Mouse (Mus musculus): ENCODE measurements around the gene Zfp169. TPM values are rescaled to one million over a fixed set of nuclear protein-coding genes. Genes with fewer than 3 reads are reported as not detected.
A peak's percentile ranks its signal among the peaks of the same experiment; 100 is the strongest.
"Not testable (repeated sequence)": the region's sequence is repeated elsewhere in the genome, so short reads cannot be mapped to it uniquely, and the experiment has no call there.

Zfp169 gene
- polyA plus RNA-seq, 1 experiment from 2014 or later, result 6.8 TPM

- 46% methylated on average over 4 of the region's 4 CpGs for WGBS
- Histone ChIP-seq H3K9ac (replicated peaks) (peak overlapping the region; percentile 92; the same call in 1 of the 2 replicates), H3K4me1 (peaks cover 48% of the 10 kb centered on the region), H3K36me3 (no peaks in the 10 kb centered on the region), H3K9me3 (no peaks in the 10 kb centered on the region), H3K27me3 (no peaks in the 10 kb centered on the region), H3K4me3 (peak overlapping the region; percentile 95), H3K27ac (replicated peaks) (no peak overlapping the region), H3K4me2 (replicated peaks) (peak overlapping the region; percentile 79)
- ATAC-seq (replicated peaks), result no peak
Measured at GRCm38 (mm10) chr13:48544867-48545266, 31.6 kb upstream of the Zfp169 start.

GRCm38 (mm10) chr13:48544391-48544790 lies 31.1 kb upstream of the Zfp169 start:
- H3K4me2 ChIP-seq (replicated peaks), result peak overlapping the region; percentile 79
- peaks cover 51% of the 10 kb centered on the region for H3K4me1 ChIP-seq
- H3K9me3 ChIP-seq, result no peaks in the 10 kb centered on the region
- H3K4me3 ChIP-seq, result peak overlapping the region; percentile 95
- no peak for ATAC-seq (replicated peaks)
- H3K9ac ChIP-seq (replicated peaks), result no peak overlapping the region
- H3K27me3 ChIP-seq, result no peaks in the 10 kb centered on the region
- no peak overlapping the region for H3K27ac ChIP-seq (replicated peaks)
- no peaks in the 10 kb centered on the region for H3K36me3 ChIP-seq

DNA sequence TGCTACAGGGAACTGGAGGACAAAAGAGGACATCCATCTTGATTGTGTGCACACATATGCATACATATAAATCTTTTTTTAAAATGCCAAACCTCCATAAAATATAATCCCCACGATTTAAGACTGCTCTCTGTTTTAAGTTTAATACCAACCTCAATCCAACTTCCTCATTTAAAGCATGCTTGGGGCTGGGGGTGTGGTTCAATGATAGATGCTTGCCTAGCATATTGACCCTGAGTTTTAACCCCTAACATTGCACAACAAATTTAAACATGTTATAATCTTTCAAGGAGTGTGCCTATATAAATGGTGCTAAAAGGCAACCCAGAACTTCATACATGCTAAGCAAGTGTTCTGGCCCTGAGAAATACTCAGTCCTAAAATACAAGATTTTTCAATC lies 27.2 kb upstream of the Zfp169 start:
- 70% methylated on average over 1 of the region's 1 CpGs for WGBS
- H3K27ac ChIP-seq (replicated peaks), result no peak overlapping the region
- peaks cover 11% of the 10 kb centered on the region; the same call in 1 of the 2 replicates for H3K36me3 ChIP-seq
- H3K4me2 ChIP-seq (replicated peaks), result no peak overlapping the region
- ATAC-seq (replicated peaks), result no peak
- H3K4me3 ChIP-seq, result no peak overlapping the region
- H3K9ac ChIP-seq (replicated peaks), result no peak overlapping the region
- H3K4me1 ChIP-seq, result peaks cover 52% of the 10 kb centered on the region
- H3K27me3 ChIP-seq, result no peaks in the 10 kb centered on the region
- H3K9me3 ChIP-seq, result no peaks in the 10 kb centered on the region

DNA sequence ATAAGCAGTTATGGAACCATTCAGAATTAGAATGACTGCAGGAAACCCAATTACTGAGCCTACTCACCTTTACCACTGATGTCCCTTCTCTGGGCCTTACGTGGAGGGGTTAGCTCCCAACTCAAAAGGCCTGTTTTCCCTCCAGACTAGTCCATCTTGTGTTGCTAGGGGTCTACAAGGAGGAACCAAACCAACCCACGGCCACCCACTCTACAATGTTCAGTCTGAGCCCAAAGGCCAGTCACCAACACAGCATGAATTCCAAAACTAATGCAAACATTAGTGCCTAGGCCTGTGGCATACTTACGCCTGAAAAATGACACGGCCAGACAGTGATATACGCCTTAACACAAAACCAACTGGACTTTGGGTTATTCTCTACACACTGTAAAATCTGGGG lies 20.2 kb upstream of the Zfp169 start:
- Histone ChIP-seq H3K9ac (replicated peaks) (no peak overlapping the region), H3K4me1 (no peaks in the 10 kb centered on the region), H3K36me3 (peaks cover 11% of the 10 kb centered on the region; the same call in 1 of the 2 replicates), H3K4me2 (replicated peaks) (no peak overlapping the region), H3K27me3 (no peaks in the 10 kb centered on the region), H3K4me3 (no peak overlapping the region), H3K27ac (replicated peaks) (no peak overlapping the region), H3K9me3 (no peaks in the 10 kb centered on the region)
- no peak for ATAC-seq (replicated peaks)
- 90% methylated on average over 5 of the region's 5 CpGs for WGBS

DNA sequence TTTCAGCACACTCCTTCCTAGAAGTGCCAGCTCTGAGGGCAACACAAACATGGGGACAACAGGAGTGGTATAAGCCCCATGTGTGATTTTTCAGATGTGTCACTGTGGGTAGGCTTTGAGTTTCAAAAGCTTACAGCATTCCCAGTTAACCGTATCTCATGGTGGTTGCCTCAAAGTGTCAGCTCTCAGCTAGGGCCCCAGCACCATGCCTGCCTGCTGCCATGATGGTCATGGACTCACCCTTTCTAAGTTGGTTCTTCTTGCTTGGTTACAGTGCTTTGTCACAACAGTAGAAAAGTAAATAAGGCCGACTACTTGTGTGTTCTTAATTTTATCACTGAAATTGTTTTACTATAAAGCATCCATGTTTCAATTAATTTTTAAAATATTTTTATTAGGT lies 18.2 kb upstream of the Zfp169 start:
- ATAC-seq (replicated peaks), result no peak
- Histone ChIP-seq H3K27ac (replicated peaks) (no peak overlapping the region), H3K36me3 (0 out of 2 replicates have a peak, but pooled peaks cover 3% of the 10 kb centered on the region), H3K4me3 (no peak overlapping the region), H3K9me3 (no peaks in the 10 kb centered on the region), H3K4me2 (replicated peaks) (no peak overlapping the region), H3K27me3 (no peaks in the 10 kb centered on the region), H3K9ac (replicated peaks) (no peak overlapping the region), H3K4me1 (no peaks in the 10 kb centered on the region)
- 82% methylated on average over 2 of the region's 2 CpGs for WGBS

DNA sequence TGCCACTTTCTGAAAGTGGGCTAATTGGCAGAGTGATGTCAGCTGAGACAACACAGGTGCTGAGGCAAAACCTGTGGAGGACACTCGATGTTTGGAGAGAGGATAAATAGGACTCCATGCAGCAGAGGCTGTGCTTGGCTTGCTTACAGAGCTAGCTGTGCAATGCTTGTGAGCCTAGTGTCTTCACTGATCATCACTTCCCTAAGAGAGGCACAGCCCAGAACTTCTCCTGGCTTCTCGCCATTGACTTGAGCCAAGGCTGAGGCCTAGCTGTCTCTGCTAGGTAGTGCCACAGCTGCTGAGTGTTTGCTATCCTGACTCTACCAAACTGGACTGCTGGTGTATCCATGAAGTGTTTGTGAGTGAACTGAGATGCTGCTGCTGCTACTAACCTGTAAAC lies 17.4 kb upstream of the Zfp169 start:
- no peak overlapping the region for H3K4me2 ChIP-seq (replicated peaks)
- no peak overlapping the region for H3K27ac ChIP-seq (replicated peaks)
- H3K4me1 ChIP-seq, result no peaks in the 10 kb centered on the region
- no peak overlapping the region for H3K9ac ChIP-seq (replicated peaks)
- no peak overlapping the region for H3K4me3 ChIP-seq
- 78% methylated on average over 2 of the region's 2 CpGs for WGBS
- ATAC-seq (replicated peaks), result no peak
- H3K27me3 ChIP-seq, result no peaks in the 10 kb centered on the region
- H3K36me3 ChIP-seq, result 0 out of 2 replicates have a peak, but pooled peaks cover under 1% of the 10 kb centered on the region
- no peaks in the 10 kb centered on the region for H3K9me3 ChIP-seq

DNA sequence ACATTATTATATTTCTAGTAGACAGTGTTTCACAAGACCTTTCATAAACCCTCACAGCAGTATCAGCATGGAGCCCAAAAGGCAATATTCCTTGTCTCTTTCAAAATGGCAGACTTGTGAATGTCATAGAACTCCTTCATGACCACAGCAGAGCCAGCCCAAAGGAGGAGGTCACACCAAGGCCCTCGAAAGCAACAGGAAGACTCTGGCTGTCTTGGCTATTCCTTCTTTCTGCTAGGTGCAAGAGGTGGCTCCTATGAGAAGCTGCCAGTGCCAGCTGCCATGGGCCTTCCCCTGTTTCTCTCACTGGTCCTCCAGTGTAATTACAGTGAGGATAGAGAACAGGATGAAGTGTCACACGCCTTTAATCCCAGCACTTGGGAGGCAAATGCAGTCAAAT lies 15.8 kb upstream of the Zfp169 start:
- Histone ChIP-seq H3K4me3 (no peak overlapping the region), H3K9ac (replicated peaks) (no peak overlapping the region), H3K9me3 (no peaks in the 10 kb centered on the region), H3K4me2 (replicated peaks) (no peak overlapping the region), H3K27ac (replicated peaks) (no peak overlapping the region), H3K4me1 (no peaks in the 10 kb centered on the region), H3K27me3 (no peaks in the 10 kb centered on the region), H3K36me3 (no peaks in the 10 kb centered on the region)
- no peak for ATAC-seq (replicated peaks)
- WGBS, result 52% methylated on average over 2 of the region's 2 CpGs

DNA sequence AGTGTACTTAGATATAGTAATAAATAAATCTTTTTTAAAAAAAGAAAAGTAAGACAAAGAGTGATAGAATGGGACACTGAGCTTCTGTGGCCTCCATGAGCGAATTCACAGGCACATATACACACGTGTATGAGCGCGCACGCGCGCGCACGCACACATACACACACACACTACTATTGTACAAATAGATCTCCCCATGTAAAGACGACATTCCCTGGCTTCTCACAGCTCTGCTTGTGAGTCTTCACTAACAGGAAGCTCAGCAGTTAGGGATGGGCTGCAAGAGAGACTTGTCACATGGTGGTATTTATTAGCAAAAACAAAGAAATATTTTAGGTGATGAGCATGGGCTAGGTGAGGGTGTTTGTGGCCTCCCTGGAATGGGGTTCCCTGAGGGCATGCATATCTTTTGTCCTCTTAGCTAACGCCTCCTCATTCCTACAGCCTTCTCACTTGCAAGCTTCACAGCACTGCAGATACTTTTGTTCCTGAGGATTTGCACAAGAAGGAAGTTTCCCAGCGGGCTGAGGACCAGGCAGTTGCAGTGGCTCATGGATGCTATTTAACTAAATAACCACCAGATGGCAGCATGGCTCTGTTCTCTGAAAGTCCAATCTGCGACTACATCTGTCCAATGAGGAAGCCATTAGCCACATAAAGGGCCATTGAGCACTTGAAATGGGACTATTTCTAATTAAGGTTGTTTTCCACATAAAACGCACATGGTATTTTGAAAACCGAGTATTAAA lies 15.0 kb upstream of the Zfp169 start:
- H3K27me3 ChIP-seq, result no peaks in the 10 kb centered on the region
- H3K9me3 ChIP-seq, result no peaks in the 10 kb centered on the region
- H3K27ac ChIP-seq (replicated peaks), result no peak overlapping the region
- no peak overlapping the region for H3K4me2 ChIP-seq (replicated peaks)
- no peak overlapping the region for H3K4me3 ChIP-seq
- no peak overlapping the region for H3K9ac ChIP-seq (replicated peaks)
- WGBS, result 56% methylated on average over 15 of the region's 15 CpGs
- ATAC-seq (replicated peaks), result peak; percentile 51
- H3K4me1 ChIP-seq, result no peaks in the 10 kb centered on the region
- no peaks in the 10 kb centered on the region for H3K36me3 ChIP-seq

- ATAC-seq (replicated peaks), result no peak
- H3K27ac ChIP-seq (replicated peaks), result no peak overlapping the region
- H3K27me3 ChIP-seq, result no peaks in the 10 kb centered on the region
- H3K36me3 ChIP-seq, result no peaks in the 10 kb centered on the region
- H3K4me1 ChIP-seq, result no peaks in the 10 kb centered on the region
- no peak overlapping the region for H3K4me2 ChIP-seq (replicated peaks)
- H3K9me3 ChIP-seq, result no peaks in the 10 kb centered on the region
- WGBS, result 78% methylated on average over 5 of the region's 5 CpGs
- no peak overlapping the region for H3K4me3 ChIP-seq
- H3K9ac ChIP-seq (replicated peaks), result no peak overlapping the region
Measured at GRCm38 (mm10) chr13:48525745-48526144, 12.5 kb upstream of the Zfp169 start.

DNA sequence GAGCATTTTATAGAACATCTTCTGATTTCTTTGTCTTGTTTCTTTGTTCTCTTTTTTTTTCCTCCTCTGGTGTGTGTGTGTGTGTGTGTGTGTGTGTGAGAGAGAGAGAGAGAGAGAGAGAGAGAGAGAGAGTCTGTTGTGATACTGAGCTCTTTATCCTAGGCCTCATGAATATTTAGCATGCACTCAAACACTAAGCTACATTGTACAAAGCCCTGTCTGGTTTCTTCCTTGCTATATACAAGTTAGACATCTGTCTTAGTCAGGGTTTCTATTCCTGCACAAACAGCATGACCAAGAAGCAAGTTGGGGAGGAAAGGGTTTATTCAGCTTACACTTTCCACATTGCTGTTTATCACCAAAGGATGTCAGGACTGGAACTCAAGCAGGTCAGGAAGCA lies 5.9 kb upstream of the Zfp169 start:
- H3K9me3 ChIP-seq; H3K36me3 ChIP-seq; H3K27ac ChIP-seq (replicated peaks); ATAC-seq (replicated peaks); H3K27me3 ChIP-seq; H3K4me3 ChIP-seq; H3K9ac ChIP-seq (replicated peaks); H3K4me1 ChIP-seq; H3K4me2 ChIP-seq (replicated peaks): not testable (repeated sequence)

GRCm38 (mm10) chr13:48515861-48516260 lies 2.6 kb upstream of the Zfp169 start:
- Histone ChIP-seq H3K9ac (replicated peaks) (no peak overlapping the region), H3K4me1 (peaks cover 13% of the 10 kb centered on the region), H3K4me3 (no peak overlapping the region), H3K36me3 (no peaks in the 10 kb centered on the region), H3K27ac (replicated peaks) (no peak overlapping the region), H3K9me3 (0 out of 2 replicates have a peak, but pooled peaks cover 8% of the 10 kb centered on the region), H3K4me2 (replicated peaks) (no peak overlapping the region), H3K27me3 (no peaks in the 10 kb centered on the region)
- no peak for ATAC-seq (replicated peaks)
- WGBS, result 91% methylated on average over 4 of the region's 4 CpGs

DNA sequence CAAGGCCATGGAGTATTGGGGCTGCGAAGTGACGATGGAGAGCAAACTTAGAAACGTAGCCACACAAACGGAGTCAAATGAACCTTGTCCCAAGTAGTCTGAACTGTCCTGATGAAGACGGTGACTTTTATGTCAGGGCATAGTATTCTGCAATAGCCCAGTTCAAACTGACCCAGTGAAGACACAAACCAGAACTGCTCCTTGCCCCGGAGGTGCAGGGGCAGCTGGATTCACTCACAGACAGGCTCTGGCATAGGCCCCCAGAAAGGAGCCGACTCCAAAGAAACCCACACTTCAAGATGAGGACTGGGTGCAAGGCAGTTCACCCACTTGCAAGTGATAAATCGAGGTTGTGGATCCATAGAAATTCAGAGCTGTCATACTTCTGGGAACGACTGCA lies 4.6 kb downstream of the Zfp169 start:
- Histone ChIP-seq H3K9ac (replicated peaks) (no peak overlapping the region), H3K27me3 (no peaks in the 10 kb centered on the region), H3K27ac (replicated peaks) (no peak overlapping the region), H3K4me1 (peaks cover 11% of the 10 kb centered on the region), H3K4me3 (no peak overlapping the region), H3K36me3 (peaks cover 21% of the 10 kb centered on the region), H3K9me3 (no peaks in the 10 kb centered on the region), H3K4me2 (replicated peaks) (no peak overlapping the region)
- 94% methylated on average over 9 of the region's 9 CpGs for WGBS
- ATAC-seq (replicated peaks), result no peak

GRCm38 (mm10) chr13:48502422-48502821 lies 10.8 kb downstream of the Zfp169 start:
- WGBS, result 65% methylated on average over 5 of the region's 5 CpGs
- no peak overlapping the region for H3K27ac ChIP-seq (replicated peaks)
- no peaks in the 10 kb centered on the region for H3K9me3 ChIP-seq
- no peak overlapping the region for H3K9ac ChIP-seq (replicated peaks)
- H3K27me3 ChIP-seq, result no peaks in the 10 kb centered on the region
- H3K36me3 ChIP-seq, result peaks cover 28% of the 10 kb centered on the region
- no peak overlapping the region for H3K4me3 ChIP-seq
- peaks cover 14% of the 10 kb centered on the region for H3K4me1 ChIP-seq
- H3K4me2 ChIP-seq (replicated peaks), result no peak overlapping the region
- no peak for ATAC-seq (replicated peaks)
